Mouse (Mus musculus) myocyte (in vitro differentiated cells): ENCODE measurements around the gene Igfbp4. TPM values are rescaled to one million over a fixed set of nuclear protein-coding genes. Genes with fewer than 3 reads are reported as not detected.

ENCODE experiments used
- H3K27me3 ChIP-seq: one replicate; pipeline ENCODE4 v1.6.1; 2011; ENCODE audit not compliant: control insufficient read depth, insufficient read depth, insufficient read length
- H3K36me3 ChIP-seq: one replicate; pipeline ENCODE4 v1.6.1; 2011; ENCODE audit not compliant: control insufficient read depth, insufficient read depth
- H3K4me2 ChIP-seq: one replicate; pipeline ENCODE4 v1.6.1; 2011; ENCODE audit warnings: low read depth, control low read depth
- H3K4me3 ChIP-seq: one replicate; pipeline ENCODE4 v1.5.1; 2011; ENCODE audit warnings: mild to moderate bottlenecking, control low read depth, moderate library complexity
- H3K79me2 ChIP-seq: one replicate; pipeline ENCODE4 v1.6.1; 2011; ENCODE audit not compliant: control insufficient read depth, insufficient read depth
- H3ac ChIP-seq: one replicate; pipeline ENCODE4 v1.6.1; 2011; ENCODE audit not compliant: control insufficient read depth, insufficient read length
- CEBPB ChIP-seq: IDR thresholded peaks from 2 replicates; pipeline ENCODE4 v1.6.1; 2011; ENCODE audit warnings: mild to moderate bottlenecking, moderate library complexity; ENCODE audit not compliant: poor library complexity, insufficient read depth, severe bottlenecking
- E2F4 ChIP-seq: IDR thresholded peaks from one replicate; pipeline ENCODE4 v1.6.1; 2011; ENCODE audit warnings: mild to moderate bottlenecking, control low read depth, moderate library complexity; ENCODE audit not compliant: insufficient read depth
- MAX ChIP-seq: IDR thresholded peaks from one replicate; pipeline ENCODE4 v1.6.1; 2011; ENCODE audit warnings: low read depth, mild to moderate bottlenecking, control low read depth
- MYOD1 ChIP-seq, 3 experiments: IDR thresholded peaks; one replicate each; pipeline ENCODE4 v1.6.1; 2011; ENCODE audit warnings: control low read depth in 2 of 3, low read depth in 2 of 3, mild to moderate bottlenecking in 2 of 3, moderate library complexity in 1 of 3; ENCODE audit not compliant: insufficient read length in 2 of 3, control insufficient read depth in 1 of 3
- MYOG ChIP-seq, 3 experiments: IDR thresholded peaks; one replicate each; pipeline ENCODE4 v1.6.1; 2011; ENCODE audit warnings: control low read depth in 2 of 3, low read depth in 2 of 3, mild to moderate bottlenecking in 2 of 3; ENCODE audit not compliant: insufficient read length in 2 of 3, control insufficient read depth in 1 of 3, insufficient read depth in 1 of 3
- POLR2A ChIP-seq: IDR thresholded peaks from one replicate; pipeline ENCODE4 v1.6.1; 2011; ENCODE audit warnings: low read depth, mild to moderate bottlenecking, control low read depth, moderate library complexity; ENCODE audit not compliant: insufficient read length
- POLR2AphosphoS2 ChIP-seq: IDR thresholded peaks from one replicate; pipeline ENCODE4 v1.6.1; 2011; ENCODE audit warnings: low read depth, control low read depth; ENCODE audit not compliant: insufficient read length
- REST ChIP-seq: IDR thresholded peaks from one replicate; pipeline ENCODE4 v1.6.1; 2011; ENCODE audit warnings: mild to moderate bottlenecking, control low read depth, moderate library complexity; ENCODE audit not compliant: insufficient read depth, insufficient read length
- SRF ChIP-seq: IDR thresholded peaks from one replicate; pipeline ENCODE4 v1.6.1; 2011; ENCODE audit warnings: low read depth; ENCODE audit not compliant: control insufficient read depth, insufficient read length
- TCF12 ChIP-seq: IDR thresholded peaks from one replicate; pipeline ENCODE4 v1.6.1; 2011; ENCODE audit warnings: mild to moderate bottlenecking, control low read depth; ENCODE audit not compliant: poor library complexity, insufficient read depth, severe bottlenecking
- TCF3 ChIP-seq: IDR thresholded peaks from one replicate; pipeline ENCODE4 v1.6.1; 2011; ENCODE audit warnings: low read depth, control low read depth; ENCODE audit not compliant: insufficient read length
- USF1 ChIP-seq: IDR thresholded peaks from one replicate; pipeline ENCODE4 v1.6.1; 2011; ENCODE audit warnings: low read depth, mild to moderate bottlenecking, control low read depth, moderate library complexity
- polyA plus RNA-seq: library from polyadenylated mRNA; unstranded; fragments of >200 nt; fragmentation: generic; extraction: Trizol; gene quantifications from one replicate; pipeline ENCODE4 v1.2.1, GENCODE M21; 2012; ENCODE audit warnings: missing spikeins

The Igfbp4 gene
- polyA plus RNA-seq, 1 experiment, result 58.6 TPM

DNA sequence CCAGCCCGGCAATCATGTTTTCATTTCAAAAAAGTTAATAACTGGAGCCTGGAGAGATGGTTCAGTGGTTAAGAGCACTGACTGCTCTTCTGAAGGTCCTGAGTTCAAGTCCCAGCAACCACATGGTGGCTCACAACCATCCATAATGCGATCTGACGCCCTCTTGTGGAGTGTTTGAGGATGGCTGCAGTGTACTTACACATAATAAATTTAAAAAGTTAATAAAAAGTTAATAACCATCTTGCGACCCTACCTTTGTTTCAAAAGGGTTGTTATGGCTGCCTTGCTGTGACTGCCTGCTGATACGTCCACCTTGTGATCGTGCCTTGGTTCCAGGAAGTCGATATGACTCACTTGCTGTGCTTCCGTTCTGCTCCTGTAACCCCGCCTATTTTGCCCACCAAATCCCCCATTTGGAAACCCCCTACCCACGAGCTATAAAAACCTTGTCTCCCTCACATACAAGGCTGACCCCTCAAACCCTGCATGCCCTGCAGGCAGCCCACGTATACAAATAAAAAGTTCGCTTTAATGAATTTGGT is 14.1 kb upstream of the Igfbp4 start:
- Histone ChIP-seq H3K79me2 (peaks cover 20% of the 10 kb centered on the region), H3K36me3 (no peaks in the 10 kb centered on the region), H3K4me3 (no peak overlapping the region), H3K27me3 (peaks cover 5% of the 10 kb centered on the region), H3ac (no peak overlapping the region), H3K4me2 (no peak overlapping the region)
- TF ChIP-seq MYOG (IDR thresholded peaks at IDR 0.05; ENCODE audit: control insufficient read depth in 1 of 3, insufficient read depth in 1 of 3, insufficient read length in 2 of 3, low read depth in 2 of 3) (no peak), TCF12 (no peak), SRF (no peak), REST (no peak), USF1 (no peak), E2F4 (no peak), MYOD1 (IDR thresholded peaks at IDR 0.05; ENCODE audit: control insufficient read depth in 1 of 3, insufficient read length in 2 of 3, low read depth in 2 of 3) (no peak)

DNA sequence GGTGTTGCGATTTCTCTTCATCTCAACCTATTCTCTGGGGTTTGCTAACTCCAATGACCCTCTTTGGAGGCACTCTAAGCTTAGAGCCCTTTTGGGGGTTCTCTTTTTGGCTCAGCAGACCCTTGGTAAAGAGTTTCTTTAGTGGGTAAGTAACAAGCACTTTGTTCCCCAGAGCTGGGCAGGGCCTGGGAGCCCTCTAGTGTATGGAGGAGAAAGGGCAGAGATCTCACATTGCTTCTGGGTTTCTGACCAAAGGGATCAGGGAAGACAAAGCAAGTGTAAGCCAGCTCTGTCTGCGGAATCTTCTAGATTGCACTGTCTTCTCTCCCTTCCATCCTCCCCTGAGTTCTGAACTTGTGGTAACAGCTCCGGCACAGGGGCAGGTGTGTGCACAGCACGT is 5.7 kb upstream of the Igfbp4 start:
- H3K79me2 ChIP-seq, result no peaks in the 10 kb centered on the region
- H3K36me3 ChIP-seq, result no peaks in the 10 kb centered on the region
- no peak overlapping the region for H3K4me2 ChIP-seq
- TF ChIP-seq MAX (no peak), E2F4 (no peak)
- H3K27me3 ChIP-seq, result peaks cover 5% of the 10 kb centered on the region
- H3ac ChIP-seq, result no peak overlapping the region
- H3K4me3 ChIP-seq, result no peak overlapping the region

DNA sequence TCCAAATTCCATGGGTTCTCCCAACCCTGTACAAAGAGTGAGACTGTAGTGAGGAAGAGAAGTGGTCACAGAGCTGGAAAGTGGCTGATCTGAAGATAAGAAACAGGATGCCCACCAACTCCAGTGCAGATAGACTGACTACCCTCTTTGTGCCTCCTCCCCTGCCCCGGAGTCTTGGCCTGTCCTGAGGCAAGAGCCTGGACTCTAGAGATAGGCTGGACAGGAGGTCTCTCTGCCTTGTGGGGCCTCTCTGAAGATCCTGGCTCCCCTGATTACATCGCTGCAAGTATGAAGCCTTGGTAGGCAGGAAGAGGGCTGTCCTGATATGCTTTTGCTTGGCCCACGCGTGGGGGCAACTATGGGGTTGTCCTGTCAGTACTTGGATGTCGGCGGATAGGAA is 4.8 kb upstream of the Igfbp4 start:
- no peak overlapping the region for H3K4me2 ChIP-seq
- no peak overlapping the region for H3K4me3 ChIP-seq

DNA sequence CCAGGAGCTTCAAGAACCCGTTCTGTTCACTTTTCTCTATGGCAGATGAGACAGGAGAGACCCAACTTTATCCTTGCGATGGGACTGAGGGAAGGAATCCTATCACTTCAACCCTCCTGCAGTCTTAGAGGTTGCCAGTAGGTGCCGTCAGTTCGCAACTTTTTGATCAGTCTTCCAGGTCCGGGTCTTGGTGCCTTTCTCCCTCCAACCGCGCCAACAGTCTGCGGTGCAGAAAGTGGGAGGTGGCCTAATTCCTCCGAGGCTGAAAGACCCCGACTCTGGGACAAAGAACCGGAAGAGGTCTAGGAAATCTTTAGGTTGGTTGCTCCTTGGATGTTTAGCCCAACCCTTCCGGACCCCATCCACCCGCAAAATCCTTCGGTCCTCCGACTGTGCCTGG is 1.3 kb upstream of the Igfbp4 start:
- Histone ChIP-seq H3K4me2 (peak overlapping the region; percentile 67), H3K4me3 (peak overlapping the region; percentile 24)

More for the DNA sequence above, 4.8 kb upstream of the Igfbp4 start:
- Histone ChIP-seq H3K27me3 (peaks cover 4% of the 10 kb centered on the region), H3ac (no peak overlapping the region), H3K36me3 (no peaks in the 10 kb centered on the region), H3K79me2 (no peaks in the 10 kb centered on the region)
- no peak for TF ChIP-seq MYOG (IDR thresholded peaks at IDR 0.05; ENCODE audit: control insufficient read depth in 1 of 3, insufficient read depth in 1 of 3, insufficient read length in 2 of 3, low read depth in 2 of 3)
- TF ChIP-seq POLR2AphosphoS2, result no peak
- TF ChIP-seq TCF12, result no peak
- no peak for TF ChIP-seq USF1
- no peak for TF ChIP-seq MAX

DNA sequence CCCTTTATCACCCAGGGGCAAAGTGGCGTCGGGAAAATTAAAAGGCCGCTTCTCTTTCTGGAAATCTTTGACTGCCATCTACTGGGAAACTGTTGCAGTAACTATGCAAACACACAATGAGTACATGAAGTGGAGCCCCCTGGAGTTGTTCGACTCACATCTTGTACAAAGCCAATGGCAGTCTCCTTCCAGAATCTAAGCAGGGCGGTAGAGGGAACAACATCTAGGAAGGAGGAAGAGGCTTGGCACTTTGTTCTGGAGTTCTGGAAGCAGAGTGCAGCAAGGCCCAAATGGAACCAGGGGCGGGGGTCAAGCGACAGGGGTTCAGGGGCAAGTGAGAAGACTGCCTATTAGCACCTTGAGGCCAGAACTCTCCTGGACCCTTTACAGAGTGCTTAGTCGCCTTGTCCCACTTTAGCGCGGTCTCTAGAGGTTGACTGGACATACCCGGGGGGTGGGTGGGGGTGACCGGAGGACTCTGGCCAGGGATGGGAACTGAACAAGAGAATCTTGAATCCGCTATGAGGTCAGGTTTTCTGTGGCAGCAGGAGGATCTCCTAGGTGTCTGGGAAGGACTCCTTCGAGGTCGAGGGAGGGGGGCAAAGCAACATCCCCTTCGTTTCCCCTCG is 584 bp upstream of the Igfbp4 start:
- no peaks in the 10 kb centered on the region for H3K36me3 ChIP-seq
- peak overlapping the region; percentile 67 for H3K4me2 ChIP-seq
- peak overlapping the region; percentile 24 for H3K4me3 ChIP-seq
- peaks cover 8% of the 10 kb centered on the region for H3K27me3 ChIP-seq
- no peaks in the 10 kb centered on the region for H3K79me2 ChIP-seq
- H3ac ChIP-seq, result no peak overlapping the region
- TF ChIP-seq TCF3 (no peak), SRF (no peak), CEBPB (no peak), MYOD1 (IDR thresholded peaks at IDR 0.05; ENCODE audit: control insufficient read depth in 1 of 3, insufficient read length in 2 of 3, low read depth in 2 of 3) (no peak), POLR2AphosphoS2 (no peak), POLR2A (no peak), E2F4 (no peak), MYOG (IDR thresholded peaks at IDR 0.05; ENCODE audit: control insufficient read depth in 1 of 3, insufficient read depth in 1 of 3, insufficient read length in 2 of 3, low read depth in 2 of 3) (no peak)

More for the DNA sequence above, 1.3 kb upstream of the Igfbp4 start:
- Histone ChIP-seq H3K27me3 (peaks cover 8% of the 10 kb centered on the region), H3K36me3 (no peaks in the 10 kb centered on the region), H3ac (no peak overlapping the region), H3K79me2 (no peaks in the 10 kb centered on the region)
- TF ChIP-seq MYOD1 (IDR thresholded peaks at IDR 0.05; ENCODE audit: control insufficient read depth in 1 of 3, insufficient read length in 2 of 3, low read depth in 2 of 3) (no peak), TCF12 (no peak), POLR2AphosphoS2 (no peak)
